In genomic region chr11:72770816-72771215, GRCm38 (mm10) we compare ENCODE assay signal across 20 mouse cellular contexts. TPM values are rescaled to one million over a fixed set of nuclear protein-coding genes. Genes with fewer than 3 reads are reported as not detected.
DNase-seq lines count a peak whose midpoint lies in the region; ATAC-seq and TF ChIP-seq lines count a peak whose summit lies in the region.
"Had no signal": no experiment of that assay in that cellular context is flagged by ENCODE, and none has a peak within 500 bp of the region (broad histone marks: within the 10 kb centered on the region; RNA-seq: fewer than 3 reads in every experiment).

No protein-coding gene starts in this region.

- peaks cover 22% of the 10 kb centered on the region for H3K4me1 ChIP-seq in lung, embryonic 15.5 days
- no peaks in the 10 kb centered on the region for H3K4me1 ChIP-seq in lung, postnatal 0 days (ENCODE audit: insufficient read depth, low read depth, low read length)
- H3K4me1 ChIP-seq: embryonic facial prominence, embryonic 12.5 days; forebrain, embryonic 13.5 days; forebrain, embryonic 15.5 days had no signal

- TF ChIP-seq EP300 in lung, postnatal 0 days (IDR thresholded peaks at IDR 0.05): no peak

- TF ChIP-seq POLR2A in myocyte (IDR thresholded peaks at IDR 0.05; ENCODE audit: insufficient read length, low read depth): no peak

- H3K36me3 ChIP-seq in lung, embryonic 15.5 days: peaks cover 14% of the 10 kb centered on the region
- peaks cover 11% of the 10 kb centered on the region for H3K36me3 ChIP-seq in lung, postnatal 0 days (ENCODE audit: insufficient read depth, low read length)
- H3K36me3 ChIP-seq in myocyte (ENCODE audit: control insufficient read depth, insufficient read depth): peaks cover 3% of the 10 kb centered on the region

- no peak for TF ChIP-seq CTCF in lung, postnatal 0 days (IDR thresholded peaks at IDR 0.05)

- no peaks in the 10 kb centered on the region for H3K27me3 ChIP-seq in lung, embryonic 15.5 days
- no peaks in the 10 kb centered on the region for H3K27me3 ChIP-seq in lung, postnatal 0 days (replicated peaks; ENCODE audit: insufficient read depth, low read length)
- no peaks in the 10 kb centered on the region for H3K27me3 ChIP-seq in myocyte (ENCODE audit: control insufficient read depth, insufficient read depth, insufficient read length)
- H3K27me3 ChIP-seq: embryonic facial prominence, embryonic 12.5 days; forebrain, embryonic 13.5 days; forebrain, embryonic 15.5 days; Patski had no signal

- H3K79me2 ChIP-seq in myocyte (ENCODE audit: control insufficient read depth, insufficient read depth): no peaks in the 10 kb centered on the region

- WGBS in lung, embryonic 15.5 days: 49% methylated on average over 5 of the region's 5 CpGs
- WGBS in lung, postnatal 0 days: 60% methylated on average over 5 of the region's 5 CpGs

- no peaks in the 10 kb centered on the region for H3K9me3 ChIP-seq in lung, embryonic 15.5 days
- H3K9me3 ChIP-seq in lung, postnatal 0 days (ENCODE audit: low read length): no peaks in the 10 kb centered on the region
- H3K9me3 ChIP-seq: embryonic facial prominence, embryonic 10.5 days; embryonic facial prominence, embryonic 12.5 days; forebrain, embryonic 13.5 days; forebrain, embryonic 15.5 days had no signal

- DNase-seq in lung, postnatal 14 days: no peak
- DNase-seq in lung, postnatal 0 days (ENCODE audit: low spot score): no peak
- DNase-seq in lung, postnatal 36 days: no peak
- no peak for DNase-seq in layer of hippocampus, postnatal 14 days (ENCODE audit: low spot score in 2 of 2)
- DNase-seq: adrenal gland, adult 8-10 months; adrenal gland, postnatal 14 days; adrenal gland, postnatal 36 days; cerebellum, adult 11-12 months; cerebellum, adult 2 months; cerebellum, adult 9-10 months; cerebellum, postnatal 10 days; cerebellum, postnatal 25 days had no signal

- no peak overlapping the region for H3K4me2 ChIP-seq in lung, embryonic 15.5 days
- no peak overlapping the region for H3K4me2 ChIP-seq in lung, postnatal 0 days (replicated peaks; ENCODE audit: low read depth, low read length)
- H3K4me2 ChIP-seq in myocyte (ENCODE audit: low read depth): no peak overlapping the region
- H3K4me2 ChIP-seq: embryonic facial prominence, embryonic 12.5 days; forebrain, embryonic 13.5 days; forebrain, embryonic 15.5 days had no signal

- H3K27ac ChIP-seq in lung, embryonic 15.5 days: no peak overlapping the region; the same call in 1 of the 2 replicates
- H3K27ac ChIP-seq in lung, postnatal 0 days (ENCODE audit: low read length): no peak overlapping the region
- H3K27ac ChIP-seq: embryonic facial prominence, embryonic 10.5 days; embryonic facial prominence, embryonic 12.5 days; forebrain, embryonic 13.5 days; forebrain, embryonic 15.5 days had no signal

- H3ac ChIP-seq in myocyte (ENCODE audit: control insufficient read depth, insufficient read length): no peak overlapping the region

- H3K9ac ChIP-seq in lung, embryonic 15.5 days: no peak overlapping the region
- H3K9ac ChIP-seq in lung, postnatal 0 days (replicated peaks; ENCODE audit: low read depth): no peak overlapping the region
- H3K9ac ChIP-seq: embryonic facial prominence, embryonic 12.5 days; forebrain, embryonic 13.5 days; forebrain, embryonic 15.5 days had no signal

- no peak overlapping the region for H3K4me3 ChIP-seq in lung, embryonic 15.5 days
- no peak overlapping the region for H3K4me3 ChIP-seq in lung, postnatal 0 days (ENCODE audit: low read depth, low read length)
- H3K4me3 ChIP-seq in myocyte: no peak overlapping the region
- H3K4me3 ChIP-seq: embryonic facial prominence, embryonic 10.5 days; embryonic facial prominence, embryonic 12.5 days; forebrain, embryonic 13.5 days; forebrain, embryonic 15.5 days had no signal

- peak; percentile 23; the same call in 1 of the 2 replicates for ATAC-seq in lung, embryonic 15.5 days (ENCODE audit: borderline replicate concordance, extremely low read depth, low FRiP score, low TSS enrichment)
- ATAC-seq in lung, postnatal 0 days: peak; percentile 49; the same call in 1 of the 2 replicates
- ATAC-seq: activated CD4-positive, CD25-positive, alpha-beta regulatory T cell, adult 4 months; forebrain, embryonic 13.5 days; forebrain, embryonic 15.5 days; Patski had no signal

TF ChIP-seq in myocyte, 11 proteins besides CTCF, POLR2A, EP300 and RAD21:
- TF ChIP-seq TCF3 (IDR thresholded peaks at IDR 0.05; ENCODE audit: insufficient read length, low read depth): no peak
- no peak for TF ChIP-seq MYOG (IDR thresholded peaks at IDR 0.05; ENCODE audit: control insufficient read depth in 1 of 3, insufficient read depth in 1 of 3, insufficient read length in 2 of 3, low read depth in 2 of 3)
- peak; percentile 34 for TF ChIP-seq POLR2AphosphoS2 (IDR thresholded peaks at IDR 0.05; ENCODE audit: insufficient read length, low read depth)
- TF ChIP-seq USF1 (IDR thresholded peaks at IDR 0.05; ENCODE audit: low read depth): no peak
- no peak for TF ChIP-seq SRF (IDR thresholded peaks at IDR 0.05; ENCODE audit: control insufficient read depth, insufficient read length, low read depth)

RNA-seq across cellular contexts. Expression of gene Cyb5d2, which starts 25.1 kb away (rescaled TPM):
- polyA plus RNA-seq in lung, embryonic 15.5 days (2015; fragmentation: Nextera tagmentation; extraction: Ambion mirVana): 4.9 and 6.3 TPM in 2 replicates
- polyA plus RNA-seq in lung, postnatal 0 days (2015; fragmentation: Nextera tagmentation; extraction: Ambion mirVana): 7.1 and 7.2 TPM in 2 replicates
- polyA plus RNA-seq in myocyte (2012; fragmentation: generic; extraction: Trizol): 6.9 TPM
- total RNA-seq in layer of hippocampus, postnatal 14 days (2021): 10 to 100 TPM; 14.0 to 17.2 TPM

RNA-seq across cellular contexts. Expression of gene Zzef1, which starts 25.2 kb away (rescaled TPM):
- polyA plus RNA-seq in lung, embryonic 15.5 days (2015; fragmentation: Nextera tagmentation; extraction: Ambion mirVana): 7.8 and 9.3 TPM in 2 replicates
- 9.6 and 10.6 TPM in 2 replicates for polyA plus RNA-seq in lung, postnatal 0 days (2015; fragmentation: Nextera tagmentation; extraction: Ambion mirVana)
- polyA plus RNA-seq in myocyte (2012; fragmentation: generic; extraction: Trizol): 8.1 TPM
- 10 to 100 TPM; 45.5 to 51.1 TPM for total RNA-seq in layer of hippocampus, postnatal 14 days (2021)
